Mouse (Mus musculus) B cell, adult 62 days (primary cell): ENCODE data around the gene Rps6ka5. TPM values are rescaled to one million over a fixed set of nuclear protein-coding genes. Genes with fewer than 3 reads are reported as not detected.

Experiments used
- total RNA-seq: library from RNA; stranded (reverse); gene quantifications from 4 replicates; pipeline ENCODE4 v1.2.4, GENCODE M21; 2023

The Rps6ka5 gene
- total RNA-seq, result 45.8 to 55.4 TPM (median 47.2 TPM) in 4 replicates

GRCm38 (mm10) chr12:100726651-100727050, at the start of gene Rps6ka5:
Gene Rps6ka5, minus strand, starts transcription at chr12:100726983.

GRCm38 (mm10) chr12:100520794-100521186, 206.0 kb downstream of the Rps6ka5 start, which contains the start of gene Ttc7b:
Gene Ttc7b, minus strand, starts transcription at chr12:100520826.

Other genes with a start within 250 kb of the Rps6ka5 start
- gene Ttc7b, start 206.2 kb downstream of the Rps6ka5 start, total RNA-seq, result 20.5 to 30.6 TPM (median 24.5 TPM) in 4 replicates
- 5.8 to 12.4 TPM (median 9.2 TPM) in 4 replicates for gene Dglucy, start 52.1 kb upstream of the Rps6ka5 start, total RNA-seq
- 2.2 to 4.4 TPM (median 2.8 TPM) in 4 replicates for gene Gpr68, start 181.2 kb upstream of the Rps6ka5 start, total RNA-seq